Mouse (Mus musculus) intestine, postnatal 0 days (tissue): ENCODE measurements around the gene Pald1. TPM values are rescaled to one million over a fixed set of nuclear protein-coding genes. Genes with fewer than 3 reads are reported as not detected.

Experiments
- ATAC-seq: fragments of 200-750 bp; cut with Nextera tagmentation; 2 replicates; pipeline ENCODE4 v1.8.0; 2017; ENCODE audit warnings: mild to moderate bottlenecking, moderate TSS enrichment, moderate library complexity
- H3K27ac ChIP-seq: fragments of 300-500 bp; sonication (generic); 2 replicates; pipeline ENCODE4 v1.5.1; 2014; ENCODE audit warnings: mild to moderate bottlenecking, low read depth, low read length, moderate library complexity
- H3K27me3 ChIP-seq: fragments of 300-500 bp; sonication (generic); replicated peaks from 2 replicates; pipeline ENCODE4 v1.6.1; 2014; ENCODE audit warnings: low read length, mixed read lengths; ENCODE audit not compliant: control insufficient read depth, insufficient read depth
- H3K36me3 ChIP-seq: fragments of 300-500 bp; sonication (generic); 2 replicates; pipeline ENCODE4 v1.6.1; 2014; ENCODE audit warnings: mild to moderate bottlenecking, moderate library complexity; ENCODE audit not compliant: control insufficient read depth, insufficient read depth
- H3K4me1 ChIP-seq: fragments of 300-500 bp; sonication (generic); replicated peaks from 2 replicates; pipeline ENCODE4 v1.6.1; 2014; ENCODE audit warnings: antibody characterized with exemption, low read length, mixed read lengths; ENCODE audit not compliant: control insufficient read depth, insufficient read depth
- H3K4me2 ChIP-seq: fragments of 300-500 bp; sonication (generic); replicated peaks from 2 replicates; pipeline ENCODE4 v1.6.1; 2014; ENCODE audit warnings: low read depth, mild to moderate bottlenecking, moderate library complexity
- H3K4me3 ChIP-seq: fragments of 300-500 bp; sonication (generic); 2 replicates; pipeline ENCODE4 v1.5.1; 2014; ENCODE audit warnings: low read depth, low read length
- H3K9ac ChIP-seq: fragments of 300-500 bp; sonication (generic); 2 replicates; pipeline ENCODE4 v1.6.1; 2014; ENCODE audit warnings: mild to moderate bottlenecking, low read depth, low read length
- H3K9me3 ChIP-seq: fragments of 300-500 bp; sonication (generic); 2 replicates; pipeline ENCODE4 v1.6.1; 2016; ENCODE audit warnings: mixed run types; ENCODE audit not compliant: control insufficient read depth
- CTCF ChIP-seq: sonication (generic); IDR thresholded peaks from 2 replicates; pipeline ENCODE4 v1.5.1; 2016; ENCODE audit warnings: low read depth, mild to moderate bottlenecking, control low read depth, antibody characterized with exemption, moderate library complexity
- WGBS: fragments of 180-500 bp; shearing (Covaris S2); extraction: QIAGEN DNeasy Blood & Tissue Kit; methylation state at CpG from one replicate; pipeline ENCODE4 v1.1.7; 2014; 5-methylcytosine and 5-hydroxymethylcytosine counted together
- polyA plus RNA-seq: library from polyadenylated mRNA; unstranded; fragments of >200 nt; fragmentation: Nextera tagmentation; extraction: Ambion mirVana; gene quantifications from 2 replicates; pipeline ENCODE4 v1.2.1, GENCODE M21; 2015

Pald1 gene
- polyA plus RNA-seq, 1 experiment from 2014 or later = 4.1 TPM

DNA sequence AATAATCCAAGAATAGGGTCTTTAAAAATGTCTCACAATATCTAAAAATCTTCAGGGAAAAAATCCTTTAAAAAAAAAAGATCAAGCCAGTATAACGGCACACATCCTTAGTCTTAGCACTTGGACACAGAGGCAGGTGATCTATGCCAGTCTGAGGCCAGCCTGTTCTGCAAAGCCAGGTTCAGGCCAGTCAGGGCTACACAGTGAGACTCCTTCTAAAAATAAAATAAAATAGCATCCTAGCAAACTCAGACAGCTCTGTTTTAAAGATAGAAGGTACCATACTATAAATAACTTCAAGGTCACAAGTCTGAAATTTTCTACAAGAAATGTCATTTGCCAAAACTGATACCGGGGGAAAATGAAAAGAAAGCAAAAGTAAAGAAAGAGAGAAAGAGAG lies 93.3 kb downstream of the Pald1 start:
- 70% methylated on average over 2 of the region's 2 CpGs for WGBS
- Histone ChIP-seq H3K36me3 (no peaks in the 10 kb centered on the region), H3K4me1 (no peaks in the 10 kb centered on the region), H3K27ac (no peak overlapping the region), H3K27me3 (no peaks in the 10 kb centered on the region), H3K9ac (no peak overlapping the region), H3K4me2 (no peak overlapping the region), H3K4me3 (no peak overlapping the region), H3K9me3 (no peaks in the 10 kb centered on the region)
- TF ChIP-seq CTCF = no peak
- no peak for ATAC-seq

DNA sequence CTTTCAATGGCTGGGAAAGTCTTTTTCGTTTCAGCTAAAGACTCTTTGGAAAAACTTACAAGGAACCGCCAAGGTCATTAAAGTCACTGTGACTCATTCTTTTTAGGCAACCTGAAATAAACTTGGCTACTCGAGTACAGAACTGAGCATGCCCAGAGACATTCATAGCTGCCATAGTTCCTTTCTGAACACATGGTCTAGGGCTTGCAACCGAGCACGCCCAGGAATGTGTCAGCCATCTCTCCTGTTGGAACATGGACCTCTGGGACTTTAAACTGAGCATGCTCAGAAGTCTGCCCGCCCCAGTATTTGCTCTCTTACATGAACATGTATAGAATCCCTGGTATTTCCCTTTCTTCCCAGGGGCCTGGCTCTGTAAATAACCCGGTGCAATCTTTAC lies 97.1 kb downstream of the Pald1 start:
- no peak for ATAC-seq
- no peaks in the 10 kb centered on the region for H3K27me3 ChIP-seq
- TF ChIP-seq CTCF = no peak
- 45% methylated on average over 7 of the region's 7 CpGs for WGBS
- H3K4me3 ChIP-seq = no peak overlapping the region
- H3K27ac ChIP-seq = no peak overlapping the region
- no peaks in the 10 kb centered on the region for H3K4me1 ChIP-seq
- H3K9me3 ChIP-seq = no peaks in the 10 kb centered on the region
- H3K4me2 ChIP-seq = no peak overlapping the region
- H3K36me3 ChIP-seq = no peaks in the 10 kb centered on the region
- H3K9ac ChIP-seq = no peak overlapping the region

DNA sequence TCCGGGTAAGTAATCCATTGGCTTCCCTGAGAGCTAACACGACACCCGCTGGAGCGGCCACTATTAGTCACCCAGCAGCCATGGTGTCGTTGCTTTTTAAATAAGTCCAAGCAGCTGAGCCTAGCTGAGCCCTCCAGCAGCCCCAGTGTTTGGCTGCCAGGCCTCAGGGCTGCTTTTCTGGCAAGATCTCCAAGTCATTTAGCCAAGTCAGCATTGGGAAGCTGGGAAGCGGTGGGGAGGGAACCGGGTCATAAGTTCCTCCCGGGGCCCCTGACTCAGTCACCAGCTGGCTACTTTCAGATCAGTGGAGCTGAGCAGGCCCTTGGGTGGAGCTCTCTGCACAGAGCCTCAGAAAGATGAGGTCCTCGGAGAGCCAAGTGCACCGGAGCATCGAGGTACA lies 98.1 kb downstream of the Pald1 start:
- no peaks in the 10 kb centered on the region for H3K36me3 ChIP-seq
- TF ChIP-seq CTCF = no peak
- no peaks in the 10 kb centered on the region for H3K4me1 ChIP-seq
- H3K27me3 ChIP-seq = no peaks in the 10 kb centered on the region
- ATAC-seq = no peak
- no peak overlapping the region for H3K4me2 ChIP-seq
- no peak overlapping the region for H3K4me3 ChIP-seq
- H3K9ac ChIP-seq = no peak overlapping the region
- no peaks in the 10 kb centered on the region for H3K9me3 ChIP-seq
- no peak overlapping the region; the same call in 1 of the 2 replicates for H3K27ac ChIP-seq
- WGBS = 67% methylated on average over 11 of the region's 11 CpGs

DNA sequence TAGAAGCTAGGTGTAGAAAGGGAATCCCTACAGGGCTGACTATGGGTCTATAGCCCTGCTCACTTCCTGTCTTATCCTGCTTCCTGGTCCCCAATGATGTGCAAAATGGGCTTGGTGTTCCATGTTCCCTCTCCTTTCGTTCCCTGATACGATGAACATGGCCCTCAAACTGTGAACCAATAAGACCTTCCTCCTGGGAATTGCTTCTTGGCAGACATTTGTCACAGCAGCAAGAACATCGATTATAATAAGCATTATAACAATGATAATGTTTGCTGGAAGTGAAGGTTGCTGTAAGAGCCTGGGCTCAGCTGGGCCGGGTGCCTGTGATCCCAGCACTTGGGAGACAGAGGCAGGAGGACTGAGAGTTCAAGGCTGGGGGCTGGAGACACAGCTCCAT lies 99.0 kb downstream of the Pald1 start:
- Histone ChIP-seq H3K27ac (no peak overlapping the region), H3K9me3 (no peaks in the 10 kb centered on the region), H3K36me3 (no peaks in the 10 kb centered on the region), H3K4me3 (no peak overlapping the region), H3K4me2 (no peak overlapping the region), H3K9ac (no peak overlapping the region), H3K27me3 (no peaks in the 10 kb centered on the region), H3K4me1 (no peaks in the 10 kb centered on the region)
- ATAC-seq = no peak
- WGBS = 87% methylated on average over 4 of the region's 4 CpGs
- no peak for TF ChIP-seq CTCF

DNA sequence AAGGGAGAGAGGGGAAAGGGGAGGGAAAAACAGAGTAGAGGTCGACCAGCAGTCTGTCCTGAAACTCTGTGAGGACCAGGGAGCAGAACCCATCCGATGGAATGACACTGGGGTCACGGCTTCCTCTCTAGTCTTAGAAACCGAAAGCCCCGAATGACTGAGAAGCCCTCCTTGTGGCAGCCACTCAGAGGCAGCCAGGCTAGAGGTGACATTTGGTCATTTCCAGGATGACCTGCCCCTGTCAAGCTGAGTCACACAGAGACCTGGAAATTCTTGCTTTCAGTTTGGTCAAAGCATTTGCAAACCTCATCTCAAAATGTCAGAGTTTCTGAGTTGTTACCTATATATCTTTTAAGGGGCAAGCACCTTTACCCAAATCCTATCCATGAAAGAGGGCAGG lies 102.2 kb downstream of the Pald1 start:
- Histone ChIP-seq H3K9me3 (no peaks in the 10 kb centered on the region), H3K4me2 (no peak overlapping the region), H3K27me3 (no peaks in the 10 kb centered on the region), H3K9ac (no peak overlapping the region), H3K27ac (no peak overlapping the region), H3K36me3 (no peaks in the 10 kb centered on the region), H3K4me1 (no peaks in the 10 kb centered on the region), H3K4me3 (no peak overlapping the region)
- no peak for TF ChIP-seq CTCF
- ATAC-seq = no peak
- WGBS = 73% methylated on average over 5 of the region's 5 CpGs

DNA sequence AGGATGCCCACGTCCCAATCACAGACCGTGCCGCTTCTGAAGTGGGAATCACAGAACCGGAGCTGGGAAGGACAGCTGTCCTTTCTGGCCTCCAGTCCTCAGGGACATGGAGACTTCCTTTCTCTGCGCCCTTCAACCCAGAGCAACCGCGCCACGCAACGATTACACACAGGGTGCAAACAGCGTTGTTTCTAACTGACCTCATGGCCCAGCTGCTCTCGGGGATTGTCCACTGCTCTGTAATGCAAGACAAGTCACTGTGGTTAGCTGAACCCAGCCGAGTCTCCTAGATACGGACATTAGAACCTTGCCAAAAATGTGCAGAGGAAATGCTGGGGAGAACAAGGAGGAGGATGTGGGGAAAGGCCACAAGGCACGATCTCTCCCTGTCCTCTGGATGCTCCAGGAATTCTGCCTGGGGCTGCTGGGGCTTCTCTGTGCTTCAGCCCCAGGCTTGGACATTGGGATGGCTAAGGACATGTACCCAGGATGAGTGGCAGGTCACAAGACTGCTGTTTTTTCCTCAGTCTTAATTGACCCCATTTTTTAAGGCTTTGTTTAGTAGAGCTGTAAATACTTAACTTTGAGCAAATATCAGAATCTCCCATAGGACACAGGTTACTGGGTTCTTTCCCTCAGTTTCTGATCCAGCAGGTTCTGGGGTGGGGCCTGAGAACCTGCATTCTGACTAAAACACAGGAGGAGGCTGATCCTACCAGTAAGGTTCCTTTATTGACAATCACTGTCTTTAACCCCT lies 105.2 kb downstream of the Pald1 start:
- no peak overlapping the region for H3K9ac ChIP-seq
- no peak overlapping the region for H3K27ac ChIP-seq
- no peaks in the 10 kb centered on the region for H3K9me3 ChIP-seq

More for the DNA sequence above, 105.2 kb downstream of the Pald1 start:
- TF ChIP-seq CTCF = no peak
- ATAC-seq = no peak
- H3K27me3 ChIP-seq = peaks cover 6% of the 10 kb centered on the region
- no peaks in the 10 kb centered on the region for H3K36me3 ChIP-seq
- no peak overlapping the region for H3K4me2 ChIP-seq
- WGBS = 44% methylated on average over 14 of the region's 14 CpGs
- no peaks in the 10 kb centered on the region for H3K4me1 ChIP-seq
- H3K4me3 ChIP-seq = no peak overlapping the region
